Mouse (Mus musculus): Measurements from ENCODE around the gene Oas1c.

GRCm38 (mm10) chr5:120787042-120787441 is 25.3 kb downstream of the Oas1c start:
- TF ChIP-seq POLR2A (IDR thresholded peaks at IDR 0.05; ENCODE audit: borderline replicate concordance, insufficient read depth, low read length): no peak
- no peak for TF ChIP-seq CTCF (IDR thresholded peaks at IDR 0.05; ENCODE audit: borderline replicate concordance, insufficient read depth, low read depth, low read length)

Measured in cerebellum, adult 2 months (tissue).